Mouse (Mus musculus) c-Kit-positive CD71-positive TER-119-negative erythroid progenitor cells, embryonic 14.5 days (primary cell): Measurements from ENCODE around the gene Gga2.

ENCODE experiments used
- DNase-seq: peaks from one replicate; pipeline ENCODE4 v3.0.0-alpha.2; 2013; ENCODE audit warnings: low read depth

Gene Gga2

GRCm38 (mm10) chr7:122000396-122000795, 20.6 kb downstream of the Gga2 start:
- DNase-seq = no peak

DNA sequence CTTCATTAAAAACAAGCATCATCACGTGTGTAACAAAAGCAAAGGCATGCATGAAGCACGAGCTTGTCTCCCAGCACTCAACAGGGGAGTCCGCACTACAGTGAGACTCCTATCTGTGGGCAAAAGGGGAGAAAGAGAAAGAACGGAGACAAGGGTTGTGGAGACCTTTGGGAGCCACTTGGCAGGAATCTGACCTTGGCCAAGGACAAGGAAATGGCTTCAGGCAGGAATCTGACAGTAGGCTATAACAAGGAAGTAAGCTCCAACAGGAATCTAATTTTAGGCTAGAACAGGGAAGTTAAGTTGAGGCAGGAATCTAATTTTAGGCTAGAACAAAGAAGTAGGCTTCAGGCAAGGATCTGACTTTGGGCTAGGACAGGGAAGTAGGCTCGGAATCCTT, 25.1 kb downstream of the Gga2 start:
- DNase-seq = no peak

DNA sequence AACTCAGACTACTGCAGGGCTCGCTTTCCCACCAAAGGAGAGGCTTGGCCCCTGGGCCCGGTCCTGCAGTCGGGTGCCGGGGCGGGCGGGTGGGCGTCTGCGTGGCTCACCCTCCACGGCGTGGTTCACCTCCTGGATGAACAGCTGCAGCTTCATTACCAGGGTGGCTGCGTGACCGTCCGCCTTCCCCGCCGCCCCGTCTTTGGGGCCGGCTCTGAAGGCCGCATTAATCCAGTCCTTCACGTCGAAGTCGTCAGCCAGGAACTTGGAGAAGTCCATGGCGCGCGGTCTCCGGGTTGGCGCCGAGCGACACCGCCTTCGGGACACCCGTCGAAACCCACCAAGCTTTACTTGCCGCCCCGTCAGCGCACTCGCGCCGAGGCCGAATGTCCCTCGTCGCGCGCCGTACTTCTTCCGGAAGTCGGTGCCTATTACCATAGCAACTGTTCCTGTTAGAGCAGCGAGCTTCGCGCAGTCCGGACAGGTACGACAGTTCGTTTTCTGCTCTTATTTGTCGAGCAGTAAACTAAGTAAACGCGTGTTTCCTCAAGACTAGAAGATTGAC, 39.6 kb downstream of the Gga2 start, which contains the start of gene Cog7:
Gene Cog7, minus strand, starts transcription at position 405 of the 565 bp plus-strand sequence.
- peak; percentile 86 for DNase-seq

- peak; percentile 59 for DNase-seq
Measured at GRCm38 (mm10) chr7:121975031-121975430, 46.0 kb downstream of the Gga2 start.

- DNase-seq = no peak
Measured at GRCm38 (mm10) chr7:121971698-121972097, 49.3 kb downstream of the Gga2 start.

DNA sequence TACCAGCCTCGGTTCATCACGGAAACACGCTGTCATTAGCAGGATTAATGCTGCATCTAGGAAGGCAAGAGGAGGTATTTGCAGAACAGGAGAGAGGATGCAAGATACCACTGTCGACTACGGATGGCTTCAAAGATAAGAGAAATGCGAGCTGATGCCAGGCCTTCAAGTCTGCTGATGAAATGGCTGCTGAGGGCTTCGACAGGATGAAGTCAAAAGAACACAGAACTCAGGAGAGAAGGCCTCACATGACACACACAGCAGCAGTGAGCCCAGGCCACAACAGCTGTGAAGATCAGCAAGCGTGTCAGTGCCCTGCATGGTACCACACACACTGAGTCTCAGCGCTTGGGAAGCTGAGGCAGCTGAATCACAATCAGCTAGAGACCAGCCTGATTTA, 50.8 kb downstream of the Gga2 start:
- DNase-seq = no peak

- no peak for DNase-seq
Measured at GRCm38 (mm10) chr7:121968816-121969215, 52.2 kb downstream of the Gga2 start.

DNA sequence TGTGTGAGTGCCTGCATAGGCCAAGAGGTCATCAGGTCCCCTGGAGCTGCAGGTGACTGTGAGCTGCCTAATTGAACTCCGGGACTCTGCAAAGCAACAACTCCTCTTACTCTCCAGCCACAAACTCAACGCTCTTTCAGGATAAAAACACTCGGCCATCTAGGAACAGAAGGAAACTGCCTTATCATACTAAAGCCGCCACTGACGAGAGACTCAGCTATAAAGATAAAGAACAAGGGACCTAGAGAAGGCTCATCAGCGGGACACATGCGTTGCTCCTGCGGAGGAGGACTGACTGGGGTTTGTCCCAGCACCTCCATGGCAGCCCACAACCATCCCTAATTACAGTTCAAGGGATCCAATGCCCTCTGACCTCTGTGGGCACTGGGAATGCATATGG, 52.8 kb downstream of the Gga2 start:
- peak; percentile 40 for DNase-seq

DNA sequence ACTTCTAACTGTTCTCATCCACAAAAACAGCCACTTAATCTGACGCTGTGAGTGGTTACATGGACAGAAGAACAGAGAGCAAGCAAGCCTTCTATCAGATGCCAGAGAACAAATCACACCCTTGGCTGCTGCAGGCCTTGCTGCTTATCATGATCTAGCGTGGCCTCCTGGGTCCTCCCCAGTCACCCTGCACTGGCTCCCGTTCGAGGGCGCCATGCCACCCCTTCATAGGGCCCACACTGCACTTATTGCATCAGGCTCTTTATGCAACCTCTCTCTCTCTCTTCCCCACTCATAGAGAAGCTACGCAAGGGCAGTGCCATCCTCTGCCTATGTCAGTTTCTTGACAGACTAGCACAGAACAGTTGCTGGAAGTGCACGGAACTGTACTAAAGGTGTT, 54.9 kb downstream of the Gga2 start:
- DNase-seq = no peak

GRCm38 (mm10) chr7:121963883-121964398, 57.1 kb downstream of the Gga2 start:
- no peak for DNase-seq

- no peak for DNase-seq
Measured at GRCm38 (mm10) chr7:121962571-121962959, 58.5 kb downstream of the Gga2 start.

- no peak for DNase-seq
Measured at GRCm38 (mm10) chr7:121961913-121962570, 59.0 kb downstream of the Gga2 start.

DNA sequence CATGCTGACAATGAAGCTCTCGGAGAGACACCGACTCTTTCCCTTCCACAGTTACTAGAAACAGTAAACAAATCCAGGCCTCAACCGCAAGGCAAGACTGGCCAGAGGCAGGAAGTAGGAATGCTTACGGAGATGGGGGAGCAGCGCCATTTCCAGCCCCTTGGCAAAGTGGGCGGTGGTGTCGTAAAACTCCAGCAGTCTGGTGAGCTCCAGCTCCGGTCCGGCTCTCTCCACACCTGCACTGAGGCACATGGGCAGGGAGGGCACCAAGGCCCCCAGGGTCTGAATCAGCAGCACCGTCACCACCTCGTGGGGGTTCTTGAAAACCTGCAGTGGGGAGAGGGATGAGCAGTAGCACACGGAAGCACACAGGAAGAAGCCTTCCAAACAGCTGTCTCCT, 65.2 kb downstream of the Gga2 start:
- no peak for DNase-seq

DNA sequence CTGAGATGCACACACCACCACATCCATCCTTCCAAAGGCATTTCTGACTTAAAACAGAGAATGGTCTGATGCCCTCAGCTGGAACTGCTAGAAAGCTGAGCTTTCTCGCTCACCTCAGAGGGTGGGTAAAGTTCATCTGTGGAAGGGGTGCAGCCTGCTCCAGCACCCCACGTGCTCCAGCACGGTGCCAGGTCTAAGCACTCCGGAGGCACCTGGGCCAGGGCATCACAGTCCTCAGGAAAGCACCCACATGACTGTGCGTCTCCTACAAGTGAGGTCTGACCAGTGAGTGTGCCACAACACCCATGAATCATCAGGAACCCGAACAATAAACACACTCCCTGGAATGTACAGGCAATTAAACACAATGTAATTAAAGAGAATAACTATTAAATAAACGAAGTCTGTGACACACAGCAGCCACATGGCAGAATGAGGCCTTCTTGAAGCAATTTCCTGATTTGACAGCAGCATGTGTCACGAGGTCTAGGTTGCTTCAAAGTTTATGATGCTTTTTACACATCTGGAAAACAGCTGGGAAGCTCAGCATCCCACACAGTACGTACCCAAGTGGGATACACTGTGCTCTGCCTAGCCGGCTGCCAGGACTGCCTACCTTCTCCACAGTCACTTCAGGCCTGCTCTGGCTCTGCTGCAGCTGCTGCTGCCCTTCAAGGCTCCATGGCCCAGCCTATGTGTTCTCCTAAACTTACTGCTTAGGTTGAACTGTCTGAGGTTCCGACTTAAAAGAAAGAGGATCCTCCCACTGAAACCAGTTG, 65.9 kb downstream of the Gga2 start:
- DNase-seq = no peak

GRCm38 (mm10) chr7:121947513-121947912, 73.5 kb downstream of the Gga2 start:
- no peak for DNase-seq

DNA sequence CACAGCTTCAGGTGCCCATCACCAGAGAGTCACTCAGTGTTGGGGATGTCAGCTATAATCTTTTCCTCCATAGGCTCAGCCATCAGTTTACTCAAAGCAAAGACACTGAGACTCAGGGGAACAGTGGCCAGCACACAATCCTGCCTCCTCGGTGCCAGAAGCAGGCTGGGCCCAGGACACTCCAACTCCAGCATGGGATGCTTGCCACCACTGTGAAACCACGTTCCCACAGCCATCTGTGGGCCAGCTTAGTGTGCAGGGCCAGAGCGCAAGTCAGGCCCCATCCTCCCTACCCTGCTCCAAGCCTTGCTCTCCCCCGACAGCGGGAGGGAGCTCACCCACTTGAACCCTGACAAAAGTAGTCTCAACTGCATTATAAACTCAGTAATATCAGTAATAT, 74.8 kb downstream of the Gga2 start:
- DNase-seq = no peak

DNA sequence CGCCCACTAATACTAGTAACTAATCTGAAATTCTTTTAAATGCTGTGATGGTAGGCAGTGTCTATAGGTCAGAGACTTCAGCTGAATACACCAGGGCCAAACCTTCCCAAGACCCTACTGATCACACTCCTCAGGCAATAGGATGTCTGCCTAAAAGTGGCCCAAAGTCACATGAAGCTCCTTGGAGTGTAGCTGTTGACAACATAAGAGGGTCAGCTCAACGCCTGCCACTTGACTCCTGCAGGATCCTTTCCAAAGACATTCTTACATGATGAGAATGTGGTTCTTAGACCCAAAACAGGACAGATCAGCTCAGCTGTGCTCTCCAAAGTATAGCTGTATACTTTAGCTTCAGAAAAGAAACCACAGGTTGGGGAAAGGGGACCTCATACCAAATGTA, 78.7 kb downstream of the Gga2 start:
- no peak for DNase-seq

- no peak for DNase-seq
Measured at GRCm38 (mm10) chr7:121941640-121942039, 79.4 kb downstream of the Gga2 start.

GRCm38 (mm10) chr7:121941016-121941415, 80.0 kb downstream of the Gga2 start:
- DNase-seq = no peak

- peak; percentile 28 for DNase-seq
Measured at GRCm38 (mm10) chr7:121939729-121940128, 81.3 kb downstream of the Gga2 start.

GRCm38 (mm10) chr7:121939244-121939643, 81.8 kb downstream of the Gga2 start:
- DNase-seq = no peak

GRCm38 (mm10) chr7:121938124-121938891, 82.7 kb downstream of the Gga2 start:
- DNase-seq = no peak
